Mouse (Mus musculus): ENCODE results near the gene Gosr1. TPM values are rescaled to one million over a fixed set of nuclear protein-coding genes. Genes with fewer than 3 reads are reported as not detected.
"Not testable (repeated sequence)": the region's sequence is repeated elsewhere in the genome, so short reads cannot be mapped to it uniquely, and the experiment has no call there.

Gene Gosr1
- polyA plus RNA-seq (2012; rRNA removed): 12.5 and 14.0 TPM in 2 replicates

GRCm38 (mm10) chr11:76763053-76763740, at the start of gene Gosr1:
Gene Gosr1, minus strand, starts transcription at chr11:76763579.
- Histone ChIP-seq H3K4me3 (ENCODE audit: control insufficient read depth, low read depth, low read length) (peak within 1 kb of the TSS; percentile 89), H3K4me1 (ENCODE audit: control insufficient read depth, insufficient read depth, low read length) (no peaks in the 10 kb centered on the region; the same call in 1 of the 2 replicates), H3K36me3 (ENCODE audit: control insufficient read depth, insufficient read depth, low read length) (no peaks in the 10 kb centered on the region; the same call in none of the 2 replicates), H3K27me3 (ENCODE audit: control insufficient read depth, insufficient read depth, low read length) (no peaks in the 10 kb centered on the region), H3K27ac (ENCODE audit: control insufficient read depth, insufficient read depth, low read depth, low read length) (peak within 1 kb of the TSS; percentile 92)
- TF ChIP-seq CTCF (IDR thresholded peaks at IDR 0.05; ENCODE audit: control insufficient read depth, insufficient read depth, insufficient replicate concordance, low read depth, low read length) (peak; percentile 93; the same call in 1 of the 2 replicates), POLR2A (IDR thresholded peaks at IDR 0.05; ENCODE audit: control insufficient read depth, low read depth, low read length) (peak; percentile 90)

- H3K27ac ChIP-seq (ENCODE audit: control insufficient read depth, insufficient read depth, low read depth, low read length): no peak overlapping the region
- H3K27me3 ChIP-seq (ENCODE audit: control insufficient read depth, insufficient read depth, low read length): no peaks in the 10 kb centered on the region
- no peaks in the 10 kb centered on the region for H3K4me1 ChIP-seq (ENCODE audit: control insufficient read depth, insufficient read depth, low read length)
- no peak overlapping the region for H3K4me3 ChIP-seq (ENCODE audit: control insufficient read depth, low read depth, low read length)
- TF ChIP-seq CTCF (IDR thresholded peaks at IDR 0.05; ENCODE audit: control insufficient read depth, insufficient read depth, insufficient replicate concordance, low read depth, low read length) (no peak), POLR2A (IDR thresholded peaks at IDR 0.05; ENCODE audit: control insufficient read depth, low read depth, low read length) (no peak)
- peaks cover 1% of the 10 kb centered on the region for H3K36me3 ChIP-seq (ENCODE audit: control insufficient read depth, insufficient read depth, low read length)
These were observed 47.5 kb upstream of the Gosr1 start for GRCm38 (mm10) chr11:76810706-76811495.

GRCm38 (mm10) chr11:76809450-76809849, 46.1 kb upstream of the Gosr1 start:
- Histone ChIP-seq H3K4me1 (ENCODE audit: control insufficient read depth, insufficient read depth, low read length) (no peaks in the 10 kb centered on the region), H3K36me3 (ENCODE audit: control insufficient read depth, insufficient read depth, low read length) (peaks cover 4% of the 10 kb centered on the region), H3K27ac (ENCODE audit: control insufficient read depth, insufficient read depth, low read depth, low read length) (no peak overlapping the region), H3K4me3 (ENCODE audit: control insufficient read depth, low read depth, low read length) (no peak overlapping the region), H3K27me3 (ENCODE audit: control insufficient read depth, insufficient read depth, low read length) (no peaks in the 10 kb centered on the region)
- TF ChIP-seq CTCF (IDR thresholded peaks at IDR 0.05; ENCODE audit: control insufficient read depth, insufficient read depth, insufficient replicate concordance, low read depth, low read length) (no peak), POLR2A (IDR thresholded peaks at IDR 0.05; ENCODE audit: control insufficient read depth, low read depth, low read length) (no peak)

- H3K4me3 ChIP-seq (ENCODE audit: control insufficient read depth, low read depth, low read length): no peak overlapping the region
- no peaks in the 10 kb centered on the region for H3K27me3 ChIP-seq (ENCODE audit: control insufficient read depth, insufficient read depth, low read length)
- no peak for TF ChIP-seq CTCF (IDR thresholded peaks at IDR 0.05; ENCODE audit: control insufficient read depth, insufficient read depth, insufficient replicate concordance, low read depth, low read length)
- no peak for TF ChIP-seq POLR2A (IDR thresholded peaks at IDR 0.05; ENCODE audit: control insufficient read depth, low read depth, low read length)
- no peak overlapping the region for H3K27ac ChIP-seq (ENCODE audit: control insufficient read depth, insufficient read depth, low read depth, low read length)
- peaks cover 4% of the 10 kb centered on the region for H3K36me3 ChIP-seq (ENCODE audit: control insufficient read depth, insufficient read depth, low read length)
- H3K4me1 ChIP-seq (ENCODE audit: control insufficient read depth, insufficient read depth, low read length): no peaks in the 10 kb centered on the region
These were observed 45.2 kb upstream of the Gosr1 start for GRCm38 (mm10) chr11:76808550-76808949.

GRCm38 (mm10) chr11:76807007-76807679, 43.8 kb upstream of the Gosr1 start:
- Histone ChIP-seq H3K4me1 (ENCODE audit: control insufficient read depth, insufficient read depth, low read length) (no peaks in the 10 kb centered on the region), H3K36me3 (ENCODE audit: control insufficient read depth, insufficient read depth, low read length) (peaks cover 4% of the 10 kb centered on the region), H3K27ac (ENCODE audit: control insufficient read depth, insufficient read depth, low read depth, low read length) (no peak overlapping the region), H3K4me3 (ENCODE audit: control insufficient read depth, low read depth, low read length) (no peak overlapping the region), H3K27me3 (ENCODE audit: control insufficient read depth, insufficient read depth, low read length) (no peaks in the 10 kb centered on the region)
- TF ChIP-seq CTCF (IDR thresholded peaks at IDR 0.05; ENCODE audit: control insufficient read depth, insufficient read depth, insufficient replicate concordance, low read depth, low read length) (no peak), POLR2A (IDR thresholded peaks at IDR 0.05; ENCODE audit: control insufficient read depth, low read depth, low read length) (no peak)

- Histone ChIP-seq H3K4me1 (ENCODE audit: control insufficient read depth, insufficient read depth, low read length) (no peaks in the 10 kb centered on the region), H3K36me3 (ENCODE audit: control insufficient read depth, insufficient read depth, low read length) (peaks cover 4% of the 10 kb centered on the region), H3K4me3 (ENCODE audit: control insufficient read depth, low read depth, low read length) (no peak overlapping the region), H3K27ac (ENCODE audit: control insufficient read depth, insufficient read depth, low read depth, low read length) (no peak overlapping the region), H3K27me3 (ENCODE audit: control insufficient read depth, insufficient read depth, low read length) (no peaks in the 10 kb centered on the region)
- no peak for TF ChIP-seq CTCF (IDR thresholded peaks at IDR 0.05; ENCODE audit: control insufficient read depth, insufficient read depth, insufficient replicate concordance, low read depth, low read length)
These were observed 42.6 kb upstream of the Gosr1 start for GRCm38 (mm10) chr11:76806026-76806425.

- not testable (repeated sequence) for H3K27me3 ChIP-seq (ENCODE audit: control insufficient read depth, insufficient read depth, low read length); H3K4me1 ChIP-seq (ENCODE audit: control insufficient read depth, insufficient read depth, low read length); H3K36me3 ChIP-seq (ENCODE audit: control insufficient read depth, insufficient read depth, low read length); H3K27ac ChIP-seq (ENCODE audit: control insufficient read depth, insufficient read depth, low read depth, low read length); H3K4me3 ChIP-seq (ENCODE audit: control insufficient read depth, low read depth, low read length)
These were observed 41.7 kb upstream of the Gosr1 start for GRCm38 (mm10) chr11:76805072-76805471.
